Mouse (Mus musculus): ENCODE measurements at regions not wholly inside any gene's neighbourhood (a gene's known extent, or its start where the extent isn't known, plus 50 kb on each side); places are given as distances from the start of the nearest gene placed in this dataset.

- Histone ChIP-seq H3K4me1 (ENCODE audit: control insufficient read depth, insufficient read depth, low read length) (no peaks in the 10 kb centered on the region), H3K4me3 (ENCODE audit: insufficient read depth, low read length) (no peak overlapping the region), H3K27ac (ENCODE audit: insufficient read depth, low read depth, low read length) (no peak overlapping the region)
- no peak for TF ChIP-seq CTCF (IDR thresholded peaks at IDR 0.05; ENCODE audit: low read depth, low read length)
- TF ChIP-seq POLR2A (IDR thresholded peaks at IDR 0.05; ENCODE audit: borderline replicate concordance, low read depth, low read length), result no peak
Observed at GRCm38 (mm10) chr9:41844616-41845015, 279.5 kb downstream of the Sorl1 start.

- H3K27ac ChIP-seq (ENCODE audit: insufficient read depth, low read depth, low read length), result no peak overlapping the region
Observed at GRCm38 (mm10) chr9:41834487-41835404, 289.4 kb downstream of the Sorl1 start.

GRCm38 (mm10) chr9:41833408-41833807, 290.7 kb downstream of the Sorl1 start:
- TF ChIP-seq CTCF (IDR thresholded peaks at IDR 0.05; ENCODE audit: low read depth, low read length), result no peak
- no peak for TF ChIP-seq POLR2A (IDR thresholded peaks at IDR 0.05; ENCODE audit: borderline replicate concordance, low read depth, low read length)
- Histone ChIP-seq H3K4me1 (ENCODE audit: control insufficient read depth, insufficient read depth, low read length) (no peaks in the 10 kb centered on the region), H3K4me3 (ENCODE audit: insufficient read depth, low read length) (no peak overlapping the region), H3K27ac (ENCODE audit: insufficient read depth, low read depth, low read length) (no peak overlapping the region)

More at GRCm38 (mm10) chr9:41834487-41835404, 289.4 kb downstream of the Sorl1 start:
- Histone ChIP-seq H3K4me1 (ENCODE audit: control insufficient read depth, insufficient read depth, low read length) (no peaks in the 10 kb centered on the region), H3K4me3 (ENCODE audit: insufficient read depth, low read length) (no peak overlapping the region)
- TF ChIP-seq CTCF (IDR thresholded peaks at IDR 0.05; ENCODE audit: low read depth, low read length) (no peak), POLR2A (IDR thresholded peaks at IDR 0.05; ENCODE audit: borderline replicate concordance, low read depth, low read length) (no peak)

- no peak overlapping the region for H3K4me3 ChIP-seq (ENCODE audit: insufficient read depth, low read length)
- TF ChIP-seq CTCF (IDR thresholded peaks at IDR 0.05; ENCODE audit: low read depth, low read length) (no peak), POLR2A (IDR thresholded peaks at IDR 0.05; ENCODE audit: borderline replicate concordance, low read depth, low read length) (no peak)
- H3K4me1 ChIP-seq (ENCODE audit: control insufficient read depth, insufficient read depth, low read length), result no peaks in the 10 kb centered on the region
- H3K27ac ChIP-seq (ENCODE audit: insufficient read depth, low read depth, low read length), result no peak overlapping the region
Observed at GRCm38 (mm10) chr9:41827356-41827755, 296.7 kb downstream of the Sorl1 start.

- no peak overlapping the region for H3K27ac ChIP-seq (ENCODE audit: insufficient read depth, low read depth, low read length)
- H3K4me1 ChIP-seq (ENCODE audit: control insufficient read depth, insufficient read depth, low read length), result no peaks in the 10 kb centered on the region
- no peak overlapping the region for H3K4me3 ChIP-seq (ENCODE audit: insufficient read depth, low read length)
- no peak for TF ChIP-seq CTCF (IDR thresholded peaks at IDR 0.05; ENCODE audit: low read depth, low read length)
- TF ChIP-seq POLR2A (IDR thresholded peaks at IDR 0.05; ENCODE audit: borderline replicate concordance, low read depth, low read length), result no peak
Observed at GRCm38 (mm10) chr9:41821401-41821800, 302.7 kb downstream of the Sorl1 start.

GRCm38 (mm10) chr9:41817740-41818461, 306.2 kb downstream of the Sorl1 start:
- TF ChIP-seq POLR2A (IDR thresholded peaks at IDR 0.05; ENCODE audit: borderline replicate concordance, low read depth, low read length) (no peak), CTCF (IDR thresholded peaks at IDR 0.05; ENCODE audit: low read depth, low read length) (no peak)
- Histone ChIP-seq H3K4me1 (ENCODE audit: control insufficient read depth, insufficient read depth, low read length) (peaks cover 4% of the 10 kb centered on the region; the same call in 1 of the 2 replicates), H3K4me3 (ENCODE audit: insufficient read depth, low read length) (no peak overlapping the region), H3K27ac (ENCODE audit: insufficient read depth, low read depth, low read length) (no peak overlapping the region)

- Histone ChIP-seq H3K4me1 (ENCODE audit: control insufficient read depth, insufficient read depth, low read length) (peaks cover 7% of the 10 kb centered on the region; the same call in 1 of the 2 replicates), H3K4me3 (ENCODE audit: insufficient read depth, low read length) (no peak overlapping the region), H3K27ac (ENCODE audit: insufficient read depth, low read depth, low read length) (no peak overlapping the region)
- TF ChIP-seq CTCF (IDR thresholded peaks at IDR 0.05; ENCODE audit: low read depth, low read length) (no peak), POLR2A (IDR thresholded peaks at IDR 0.05; ENCODE audit: borderline replicate concordance, low read depth, low read length) (no peak)
Observed at GRCm38 (mm10) chr9:41815921-41816320, 308.2 kb downstream of the Sorl1 start.

- Histone ChIP-seq H3K4me1 (ENCODE audit: control insufficient read depth, insufficient read depth, low read length) (0 out of 2 replicates have a peak, but pooled peaks cover 3% of the 10 kb centered on the region), H3K27ac (ENCODE audit: insufficient read depth, low read depth, low read length) (no peak overlapping the region), H3K4me3 (ENCODE audit: insufficient read depth, low read length) (no peak overlapping the region)
- TF ChIP-seq CTCF (IDR thresholded peaks at IDR 0.05; ENCODE audit: low read depth, low read length), result no peak
- no peak for TF ChIP-seq POLR2A (IDR thresholded peaks at IDR 0.05; ENCODE audit: borderline replicate concordance, low read depth, low read length)
Observed at GRCm38 (mm10) chr9:41809291-41809690, 314.8 kb downstream of the Sorl1 start.

GRCm38 (mm10) chr9:41808791-41809190, 315.3 kb downstream of the Sorl1 start:
- Histone ChIP-seq H3K4me1 (ENCODE audit: control insufficient read depth, insufficient read depth, low read length) (0 out of 2 replicates have a peak, but pooled peaks cover 3% of the 10 kb centered on the region), H3K27ac (ENCODE audit: insufficient read depth, low read depth, low read length) (no peak overlapping the region)
- no peak for TF ChIP-seq CTCF (IDR thresholded peaks at IDR 0.05; ENCODE audit: low read depth, low read length)
- no peak for TF ChIP-seq POLR2A (IDR thresholded peaks at IDR 0.05; ENCODE audit: borderline replicate concordance, low read depth, low read length)

GRCm38 (mm10) chr9:41806289-41806621, 317.8 kb downstream of the Sorl1 start:
- TF ChIP-seq CTCF (IDR thresholded peaks at IDR 0.05; ENCODE audit: low read depth, low read length) (no peak), POLR2A (IDR thresholded peaks at IDR 0.05; ENCODE audit: borderline replicate concordance, low read depth, low read length) (no peak)
- Histone ChIP-seq H3K4me3 (ENCODE audit: insufficient read depth, low read length) (no peak overlapping the region), H3K4me1 (ENCODE audit: control insufficient read depth, insufficient read depth, low read length) (no peaks in the 10 kb centered on the region), H3K27ac (ENCODE audit: insufficient read depth, low read depth, low read length) (no peak overlapping the region)

More at GRCm38 (mm10) chr9:41808791-41809190, 315.3 kb downstream of the Sorl1 start:
- no peak overlapping the region for H3K4me3 ChIP-seq (ENCODE audit: insufficient read depth, low read length)
